Mouse (Mus musculus) thymus, adult 2 months (tissue): ENCODE data around the gene Gm14226. TPM values are rescaled to one million over a fixed set of nuclear protein-coding genes. Genes with fewer than 3 reads are reported as not detected.
"Not testable (repeated sequence)": the region's sequence is repeated elsewhere in the genome, so short reads cannot be mapped to it uniquely, and the experiment has no call there.

Experiments used
- DNase-seq: peaks from one replicate; pipeline ENCODE4 v3.0.0; 2021
- H3K27ac ChIP-seq: fragments of 200-500 bp; 2 replicates; pipeline ENCODE4 v1.5.1; 2012; ENCODE audit warnings: low read length, control low read depth; ENCODE audit not compliant: control insufficient read depth, insufficient read depth
- H3K27me3 ChIP-seq: fragments of 200-500 bp; 2 replicates; pipeline ENCODE4 v1.6.1; 2012; ENCODE audit warnings: mild to moderate bottlenecking, low read length, moderate library complexity, mixed read lengths; ENCODE audit not compliant: control insufficient read depth, insufficient read depth
- H3K36me3 ChIP-seq: fragments of 200-500 bp; 2 replicates; pipeline ENCODE4 v1.6.1; 2012; ENCODE audit warnings: mild to moderate bottlenecking, low read length, moderate library complexity; ENCODE audit not compliant: control insufficient read depth, insufficient read depth
- H3K4me1 ChIP-seq: fragments of 200-500 bp; replicated peaks from 2 replicates; pipeline ENCODE4 v1.6.1; 2012; ENCODE audit warnings: low read length; ENCODE audit not compliant: control insufficient read depth, insufficient read depth
- H3K4me3 ChIP-seq: fragments of 200-500 bp; 2 replicates; pipeline ENCODE4 v1.5.1; 2012; ENCODE audit warnings: mild to moderate bottlenecking, low read length, control low read depth, moderate library complexity; ENCODE audit not compliant: control insufficient read depth, insufficient read depth
- CTCF ChIP-seq: fragments of 200-500 bp; IDR thresholded peaks from 2 replicates; pipeline ENCODE4 v1.5.1; 2012; ENCODE audit warnings: mild to moderate bottlenecking, control low read depth, low read length, moderate library complexity, borderline replicate concordance; ENCODE audit not compliant: control insufficient read depth, poor library complexity, insufficient read depth; ENCODE audit errors: extremely low read depth
- POLR2A ChIP-seq: fragments of 200-500 bp; IDR thresholded peaks from 2 replicates; pipeline ENCODE4 v1.6.1; 2012; ENCODE audit warnings: mild to moderate bottlenecking, low read length, control low read depth, moderate library complexity; ENCODE audit not compliant: control insufficient read depth, poor library complexity, insufficient read depth; ENCODE audit errors: extremely low read depth
- WGBS: fragments of 180-500 bp; shearing (Covaris S2); methylation state at CpG from one replicate; pipeline ENCODE4 v1.1.7; 2018; 5-methylcytosine and 5-hydroxymethylcytosine counted together
- polyA plus RNA-seq: library from polyadenylated mRNA; depleted of rRNA; stranded (reverse); fragments of >200 nt; gene quantifications from 2 replicates; pipeline ENCODE4 v1.2.3, GENCODE M21; 2012

Gene Gm14226
- polyA plus RNA-seq, 1 experiment, result 0.16 TPM

- Histone ChIP-seq H3K36me3 (no peaks in the 10 kb centered on the region), H3K27ac (peak overlapping the region; percentile 36), H3K27me3 (no peaks in the 10 kb centered on the region), H3K4me1 (peaks cover 16% of the 10 kb centered on the region), H3K4me3 (no peak overlapping the region)
- peak; percentile 12 for DNase-seq
- no peak for TF ChIP-seq POLR2A
- no peak for TF ChIP-seq CTCF
- 68% methylated on average over 7 of the region's 7 CpGs for WGBS
Measured at GRCm38 (mm10) chr2:155047452-155048178, 29.5 kb downstream of the Gm14226 start.

- no peak for TF ChIP-seq POLR2A
- TF ChIP-seq CTCF, result no peak
- H3K4me3 ChIP-seq, result peak overlapping the region; percentile 40
- WGBS, result 49% methylated on average over 5 of the region's 5 CpGs
- no peaks in the 10 kb centered on the region for H3K36me3 ChIP-seq
- H3K4me1 ChIP-seq, result peaks cover 16% of the 10 kb centered on the region
- H3K27me3 ChIP-seq, result no peaks in the 10 kb centered on the region
- DNase-seq, result no peak
- peak overlapping the region; percentile 68 for H3K27ac ChIP-seq
Measured at GRCm38 (mm10) chr2:155050108-155050503, 32.0 kb downstream of the Gm14226 start.

GRCm38 (mm10) chr2:155050504-155051236 is 32.6 kb downstream of the Gm14226 start:
- Histone ChIP-seq H3K27ac (peak overlapping the region; percentile 68), H3K4me3 (peak overlapping the region; percentile 40), H3K27me3 (no peaks in the 10 kb centered on the region), H3K4me1 (peaks cover 16% of the 10 kb centered on the region), H3K36me3 (no peaks in the 10 kb centered on the region)
- WGBS, result 1% methylated on average over 45 of the region's 45 CpGs
- DNase-seq, result peak; percentile 97
- TF ChIP-seq POLR2A, result peak; percentile 90
- peak; percentile 36; the same call in 1 of the 2 replicates for TF ChIP-seq CTCF

- H3K4me3 ChIP-seq, result no peak overlapping the region
- no peaks in the 10 kb centered on the region for H3K27me3 ChIP-seq
- H3K36me3 ChIP-seq, result no peaks in the 10 kb centered on the region
- H3K27ac ChIP-seq, result no peak overlapping the region
- TF ChIP-seq POLR2A (no peak), CTCF (no peak)
- peaks cover 16% of the 10 kb centered on the region for H3K4me1 ChIP-seq
- WGBS, result 73% methylated on average over 9 of the region's 9 CpGs
- no peak for DNase-seq
Measured at GRCm38 (mm10) chr2:155051622-155052351, 33.7 kb downstream of the Gm14226 start.

GRCm38 (mm10) chr2:155052681-155053080 is 34.6 kb downstream of the Gm14226 start:
- H3K27me3 ChIP-seq, result no peaks in the 10 kb centered on the region
- TF ChIP-seq CTCF (no peak), POLR2A (no peak)
- H3K4me3 ChIP-seq, result no peak overlapping the region
- H3K36me3 ChIP-seq, result no peaks in the 10 kb centered on the region
- no peak for DNase-seq
- no peak overlapping the region for H3K27ac ChIP-seq
- peaks cover 12% of the 10 kb centered on the region for H3K4me1 ChIP-seq
- WGBS, result 92% methylated on average over 2 of the region's 2 CpGs

GRCm38 (mm10) chr2:155053512-155053911 is 35.4 kb downstream of the Gm14226 start:
- not testable (repeated sequence) for H3K4me3 ChIP-seq, H3K4me1 ChIP-seq, H3K27ac ChIP-seq, H3K27me3 ChIP-seq, H3K36me3 ChIP-seq, DNase-seq
- 95% methylated on average over 8 of the region's 8 CpGs for WGBS
